Mouse (Mus musculus) heart, postnatal 0 days (tissue): ENCODE data around the gene S100pbp. TPM values are rescaled to one million over a fixed set of nuclear protein-coding genes. Genes with fewer than 3 reads are reported as not detected.

Experiments
- ATAC-seq: fragments of 200-750 bp; cut with Nextera tagmentation; 2 replicates; pipeline ENCODE4 v1.8.0; 2017; ENCODE audit warnings: low read depth, moderate number of reproducible peaks, moderate library complexity; ENCODE audit not compliant: insufficient read depth
- DNase-seq: peaks from one replicate; pipeline ENCODE4 v3.0.0-alpha.2; 2016; ENCODE audit warnings: low spot score
- H3K27ac ChIP-seq: fragments of 300-500 bp; sonication (generic); 2 replicates; pipeline ENCODE4 v1.5.1; 2014; ENCODE audit warnings: low read depth, mild to moderate bottlenecking
- H3K27me3 ChIP-seq: fragments of 300-500 bp; sonication (generic); 2 replicates; pipeline ENCODE4 v1.6.1; 2014; ENCODE audit warnings: low read length, mixed read lengths; ENCODE audit not compliant: control insufficient read depth, insufficient read depth
- H3K36me3 ChIP-seq: fragments of 300-500 bp; sonication (generic); replicated peaks from 2 replicates; pipeline ENCODE4 v1.6.1; 2014; ENCODE audit warnings: low read length, mixed read lengths; ENCODE audit not compliant: control insufficient read depth, insufficient read depth
- H3K4me1 ChIP-seq: fragments of 300-500 bp; sonication (generic); 2 replicates; pipeline ENCODE4 v1.6.1; 2014; ENCODE audit warnings: antibody characterized with exemption; ENCODE audit not compliant: control insufficient read depth, insufficient read depth
- H3K4me2 ChIP-seq: fragments of 300-500 bp; sonication (generic); 2 replicates; pipeline ENCODE4 v1.6.1; 2014; ENCODE audit warnings: low read depth, mild to moderate bottlenecking, low read length, moderate library complexity
- H3K4me3 ChIP-seq: fragments of 300-500 bp; sonication (generic); 2 replicates; pipeline ENCODE4 v1.5.1; 2014; ENCODE audit warnings: low read depth, low read length
- H3K9ac ChIP-seq: fragments of 300-500 bp; sonication (generic); replicated peaks from 2 replicates; pipeline ENCODE4 v1.6.1; 2014; ENCODE audit warnings: low read depth, low read length, mixed read lengths
- H3K9me3 ChIP-seq: fragments of 300-500 bp; sonication (generic); replicated peaks from 2 replicates; pipeline ENCODE4 v1.6.1; 2016; ENCODE audit warnings: low read length; ENCODE audit not compliant: control insufficient read depth
- CTCF ChIP-seq: IDR thresholded peaks from 2 replicates; pipeline ENCODE4 v1.5.1; 2016; ENCODE audit warnings: antibody characterized with exemption, control low read depth, low read depth
- EP300 ChIP-seq: IDR thresholded peaks from 2 replicates; pipeline ENCODE4 v1.6.1; 2016; ENCODE audit warnings: antibody characterized with exemption, low read depth
- WGBS: fragments of 180-500 bp; shearing (Covaris S2); extraction: QIAGEN DNeasy Blood & Tissue Kit; methylation state at CpG from one replicate; pipeline ENCODE4 v1.1.7; 2014; 5-methylcytosine and 5-hydroxymethylcytosine counted together
- polyA plus RNA-seq: library from polyadenylated mRNA; unstranded; fragments of >200 nt; fragmentation: Nextera tagmentation; extraction: Ambion mirVana; gene quantifications from 2 replicates; pipeline ENCODE4 v1.2.1, GENCODE M21; 2015
- total RNA-seq: library from RNA; depleted of rRNA; stranded (reverse); fragments of >200 nt; gene quantifications from 2 replicates; pipeline ENCODE4 v1.2.3, GENCODE M21; 2014; ENCODE audit warnings: low replicate concordance

S100pbp gene
- total and polyA plus RNA-seq, 2 experiments from 2014 or later: 6.9 to 24.5 TPM

DNA sequence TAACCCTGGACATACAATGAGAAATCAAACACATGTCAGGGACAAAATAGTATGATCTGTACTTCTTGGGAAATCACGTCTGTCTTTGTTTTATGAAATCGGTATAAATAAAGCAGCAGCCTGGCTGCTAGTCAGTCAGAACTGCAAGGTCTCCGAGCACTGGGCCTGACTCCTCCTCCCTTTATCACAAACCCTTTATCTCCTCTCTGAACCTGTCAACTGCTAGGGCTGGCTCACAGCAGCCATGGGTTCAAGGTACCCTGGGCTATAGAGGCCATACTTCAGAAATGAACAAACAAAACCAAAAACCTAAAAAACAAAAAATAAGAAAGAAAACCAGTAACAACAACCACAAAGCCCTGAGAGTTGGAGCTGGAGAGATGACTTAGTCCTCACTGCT lies 31.0 kb downstream of the S100pbp start:
- TF ChIP-seq CTCF (no peak), EP300 (no peak)
- Histone ChIP-seq H3K4me2 (no peak overlapping the region), H3K27ac (peak overlapping the region; percentile 9; the same call in 1 of the 2 replicates), H3K9me3 (no peaks in the 10 kb centered on the region), H3K27me3 (no peaks in the 10 kb centered on the region), H3K4me3 (no peak overlapping the region), H3K9ac (no peak overlapping the region), H3K36me3 (peaks cover 49% of the 10 kb centered on the region), H3K4me1 (peaks cover 4% of the 10 kb centered on the region; the same call in 1 of the 2 replicates)
- DNase-seq (no peak), ATAC-seq (no peak)
- 22% methylated on average over 3 of the region's 3 CpGs for WGBS

DNA sequence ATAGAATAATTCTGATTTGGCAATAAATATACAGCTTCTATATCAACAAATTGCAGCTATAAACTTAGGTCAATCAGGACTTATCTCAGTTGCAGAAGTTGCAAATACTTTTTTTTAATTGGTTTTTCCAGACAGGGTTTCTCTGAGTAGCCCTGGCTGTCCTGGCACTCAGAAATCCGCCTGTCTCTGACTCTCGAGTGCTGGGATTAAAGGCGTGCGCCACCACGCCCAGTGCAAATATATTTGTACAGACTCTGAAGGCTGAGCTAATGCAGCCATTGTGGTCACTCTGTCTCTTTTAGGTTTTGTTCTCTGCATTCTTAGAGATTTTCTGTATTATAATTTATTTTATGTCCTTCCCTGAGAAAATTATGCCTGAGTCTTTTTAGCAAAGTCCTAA lies 32.0 kb downstream of the S100pbp start:
- Histone ChIP-seq H3K9ac (no peak overlapping the region), H3K27me3 (no peaks in the 10 kb centered on the region), H3K9me3 (no peaks in the 10 kb centered on the region), H3K27ac (no peak overlapping the region), H3K4me3 (no peak overlapping the region), H3K4me2 (no peak overlapping the region), H3K4me1 (peaks cover 4% of the 10 kb centered on the region; the same call in 1 of the 2 replicates), H3K36me3 (peaks cover 54% of the 10 kb centered on the region)
- DNase-seq: no peak
- no peak for ATAC-seq
- WGBS: 82% methylated on average over 5 of the region's 5 CpGs
- no peak for TF ChIP-seq EP300
- TF ChIP-seq CTCF: no peak

DNA sequence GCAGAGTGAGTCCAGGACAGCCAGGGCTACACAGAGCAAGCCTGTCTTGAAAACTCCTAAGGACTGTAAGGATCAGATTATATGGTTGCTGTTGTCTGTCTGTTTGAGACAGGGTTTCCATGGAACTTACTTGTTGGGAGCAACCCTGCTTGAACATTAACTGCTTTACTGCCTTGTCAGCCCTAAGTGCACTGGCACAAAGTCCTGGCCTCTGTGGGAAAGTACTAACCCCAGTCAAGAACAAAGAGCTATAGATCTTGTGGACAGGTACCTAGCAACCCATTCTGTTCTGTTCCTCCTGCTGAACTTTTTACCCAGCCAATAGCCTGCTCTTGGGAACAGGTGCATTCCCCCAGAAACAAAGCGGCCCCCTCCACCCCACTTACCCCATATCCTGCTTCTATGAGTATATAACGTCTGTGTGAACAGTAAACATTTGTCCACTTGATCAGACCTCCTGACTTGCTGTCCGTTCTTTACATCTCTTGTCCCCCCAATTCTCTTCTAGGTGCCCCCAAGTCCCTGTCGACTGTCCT lies 38.2 kb downstream of the S100pbp start:
- no peak overlapping the region for H3K4me3 ChIP-seq
- no peak for DNase-seq
- H3K4me2 ChIP-seq: no peak overlapping the region
- ATAC-seq: no peak
- TF ChIP-seq CTCF (no peak), EP300 (no peak)
- no peaks in the 10 kb centered on the region for H3K27me3 ChIP-seq
- peaks cover 4% of the 10 kb centered on the region; the same call in 1 of the 2 replicates for H3K4me1 ChIP-seq
- H3K9ac ChIP-seq: no peak overlapping the region
- H3K27ac ChIP-seq: no peak overlapping the region
- peaks cover 60% of the 10 kb centered on the region for H3K36me3 ChIP-seq
- WGBS: 92% methylated on average over 4 of the region's 4 CpGs
- no peaks in the 10 kb centered on the region for H3K9me3 ChIP-seq

DNA sequence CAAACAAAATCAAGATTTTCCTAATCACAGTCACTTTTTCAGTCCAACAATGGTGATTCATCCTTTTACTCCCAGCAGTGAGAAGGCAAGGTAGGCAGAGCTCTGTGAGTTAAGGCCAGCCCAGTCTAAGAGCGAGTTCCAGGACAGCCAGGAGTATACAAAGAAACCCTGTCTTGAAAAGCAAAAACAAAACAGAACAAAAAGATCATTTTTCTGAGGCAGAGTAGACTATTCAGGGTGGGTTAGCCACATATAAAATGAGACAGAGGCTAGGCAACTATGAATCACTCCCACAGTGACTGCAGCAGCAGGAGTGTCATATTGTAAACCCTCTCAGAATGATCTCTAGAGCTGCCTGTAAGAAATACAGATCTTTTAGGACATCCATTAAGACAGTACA lies 40.2 kb downstream of the S100pbp start:
- no peak overlapping the region for H3K4me2 ChIP-seq
- DNase-seq: no peak
- ATAC-seq: no peak
- peaks cover 12% of the 10 kb centered on the region for H3K4me1 ChIP-seq
- no peak overlapping the region for H3K4me3 ChIP-seq
- 91% methylated on average over 1 of the region's 1 CpGs for WGBS
- no peaks in the 10 kb centered on the region for H3K9me3 ChIP-seq
- H3K27me3 ChIP-seq: no peaks in the 10 kb centered on the region
- H3K36me3 ChIP-seq: peaks cover 46% of the 10 kb centered on the region
- H3K27ac ChIP-seq: no peak overlapping the region
- no peak overlapping the region for H3K9ac ChIP-seq
- TF ChIP-seq CTCF (no peak), EP300 (no peak)

DNA sequence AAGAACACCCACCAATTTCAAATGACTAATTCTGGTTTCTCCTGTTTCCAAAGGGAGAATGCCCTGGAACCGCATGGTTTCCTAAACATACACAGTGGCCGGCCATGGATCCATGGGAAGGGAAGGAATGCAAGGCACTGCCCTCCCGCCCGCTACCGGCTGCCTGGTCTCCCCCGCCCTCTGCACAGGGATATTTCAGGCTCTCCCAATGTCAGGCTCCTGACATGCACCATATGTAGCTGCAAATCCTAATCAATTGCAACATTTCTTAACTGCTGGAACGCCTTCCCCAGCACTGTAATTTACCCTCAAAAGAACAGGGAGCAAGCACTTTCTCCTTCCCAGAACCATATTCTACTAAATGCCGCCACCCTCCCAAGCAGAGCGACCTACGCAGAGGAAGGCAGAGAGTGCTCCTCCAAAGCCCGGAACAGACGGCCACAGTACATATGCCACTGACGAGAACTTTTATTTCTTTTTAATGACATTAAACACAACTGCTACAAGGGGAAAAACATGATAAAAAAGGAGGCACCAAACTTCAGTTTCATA lies 41.9 kb downstream of the S100pbp start:
- ATAC-seq (no peak), DNase-seq (no peak)
- Histone ChIP-seq H3K4me1 (peaks cover 18% of the 10 kb centered on the region), H3K27me3 (no peaks in the 10 kb centered on the region), H3K27ac (0 out of 2 replicates have a peak overlapping the region, but pooled peaks have one; percentile 43), H3K9me3 (no peaks in the 10 kb centered on the region), H3K9ac (no peak overlapping the region), H3K4me2 (0 out of 2 replicates have a peak overlapping the region, but pooled peaks have one; percentile 4), H3K4me3 (no peak overlapping the region), H3K36me3 (peaks cover 30% of the 10 kb centered on the region)
- TF ChIP-seq EP300: no peak
- no peak for TF ChIP-seq CTCF
- 47% methylated on average over 13 of the region's 13 CpGs for WGBS

DNA sequence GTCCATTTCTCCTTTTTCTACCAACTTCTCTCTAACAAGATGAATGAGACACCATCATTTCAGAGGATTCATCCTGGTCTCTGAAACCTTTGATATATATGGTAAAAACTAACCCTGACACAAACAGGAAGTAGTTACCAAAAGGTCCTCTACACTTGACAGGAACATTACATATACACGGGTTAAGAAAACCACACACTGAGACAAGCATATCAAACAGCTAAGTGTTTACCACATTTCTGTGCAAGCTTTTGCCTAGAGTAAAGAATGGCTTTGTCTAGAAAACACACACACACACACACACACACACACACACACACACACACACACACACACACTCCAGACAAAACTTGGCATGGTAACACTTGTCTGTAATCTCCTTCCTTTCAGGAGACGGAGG lies 43.1 kb downstream of the S100pbp start:
- ATAC-seq (no peak), DNase-seq (no peak)
- Histone ChIP-seq H3K9ac (no peak overlapping the region), H3K4me2 (no peak overlapping the region), H3K4me1 (peaks cover 28% of the 10 kb centered on the region), H3K27ac (no peak overlapping the region), H3K4me3 (no peak overlapping the region), H3K9me3 (no peaks in the 10 kb centered on the region), H3K36me3 (peaks cover 21% of the 10 kb centered on the region), H3K27me3 (no peaks in the 10 kb centered on the region)
- TF ChIP-seq EP300: no peak
- no peak for TF ChIP-seq CTCF
- WGBS: 23% methylated on average over 2 of the region's 2 CpGs
